Mouse (Mus musculus) frontal cortex, postnatal 25 days (tissue): ENCODE results near the gene Slc47a1.

ENCODE experiments used
- DNase-seq, 2 experiments: peaks; one replicate each; pipeline ENCODE4 v3.0.0; 2022; ENCODE audit warnings: low spot score in 2 of 2

The Slc47a1 gene

DNA sequence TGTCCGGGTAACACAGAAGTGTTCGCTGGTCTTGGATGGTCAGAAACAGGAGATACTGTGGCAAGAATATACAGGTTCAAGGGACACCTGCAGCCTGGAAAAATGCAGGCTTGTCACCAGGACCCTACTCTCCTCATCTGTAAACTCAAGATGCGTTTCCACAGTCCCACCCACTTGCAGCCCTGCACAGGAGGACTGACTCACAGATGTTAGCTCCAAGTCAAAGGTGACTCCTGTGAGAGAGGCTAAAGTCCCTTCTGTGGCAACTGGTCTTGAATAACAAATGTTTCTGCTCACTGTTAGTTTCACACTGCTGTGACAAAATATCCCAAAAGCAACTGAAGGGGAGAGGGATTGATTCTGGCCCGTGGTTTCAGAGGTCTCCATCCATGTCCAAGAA is 506 bp upstream of the Slc47a1 start:
- no peak for DNase-seq

DNA sequence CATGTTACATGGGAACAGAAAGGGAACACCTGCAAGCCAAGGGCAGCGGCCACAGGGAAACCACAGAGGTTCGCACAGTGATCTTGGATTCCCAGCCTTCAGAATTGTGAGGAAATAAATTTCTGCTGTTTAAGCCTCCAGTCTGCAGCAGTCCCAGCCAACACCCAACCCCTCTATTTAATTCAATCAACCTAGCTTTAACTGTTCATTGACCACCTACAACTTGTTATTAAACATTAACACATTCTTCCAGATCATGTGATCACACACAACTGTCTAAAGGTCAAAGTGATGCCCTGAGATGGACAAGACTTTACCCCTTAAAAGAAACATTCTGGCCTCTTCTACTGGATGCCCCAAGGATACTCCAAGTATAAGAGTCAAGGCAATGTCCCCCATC is 9.5 kb downstream of the Slc47a1 start:
- no peak for DNase-seq

DNA sequence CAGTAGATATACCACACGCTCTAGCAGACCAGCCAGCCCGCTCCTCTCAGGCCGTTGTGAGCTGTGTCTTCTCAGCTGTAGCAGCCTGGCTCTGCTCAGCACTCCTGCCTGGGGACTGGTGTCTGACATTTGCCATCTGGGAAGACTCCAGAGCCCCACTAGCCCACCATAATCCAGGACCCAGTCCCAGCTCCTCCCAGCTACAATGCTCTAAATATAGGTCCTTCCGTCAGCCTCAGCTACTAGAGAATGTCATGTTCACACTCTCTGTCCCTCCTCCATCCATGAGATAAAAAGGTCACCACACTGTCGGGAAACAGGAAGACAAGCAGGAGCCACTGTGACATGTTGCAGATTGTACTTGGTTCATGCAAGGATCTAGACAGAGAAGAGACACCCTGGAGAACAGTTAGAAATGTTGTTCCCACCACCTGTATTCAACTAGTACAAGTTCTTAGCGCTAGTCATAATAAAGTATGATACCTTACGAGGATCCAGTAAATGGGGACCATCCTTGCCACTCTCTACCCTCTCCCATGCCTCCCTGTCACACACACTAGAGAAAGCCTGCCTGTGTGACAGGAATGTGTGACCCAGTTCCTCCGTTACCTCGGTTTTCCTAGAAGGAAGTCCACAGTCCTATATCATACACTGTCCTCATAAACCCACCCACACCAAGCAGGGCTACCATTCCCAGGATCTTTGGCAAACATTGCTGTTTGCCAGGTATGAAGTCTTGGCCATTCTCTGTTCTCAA is 11.4 kb downstream of the Slc47a1 start:
- DNase-seq = no peak

- no peak for DNase-seq
These were observed 12.2 kb downstream of the Slc47a1 start for GRCm38 (mm10) chr11:61365938-61366337.

DNA sequence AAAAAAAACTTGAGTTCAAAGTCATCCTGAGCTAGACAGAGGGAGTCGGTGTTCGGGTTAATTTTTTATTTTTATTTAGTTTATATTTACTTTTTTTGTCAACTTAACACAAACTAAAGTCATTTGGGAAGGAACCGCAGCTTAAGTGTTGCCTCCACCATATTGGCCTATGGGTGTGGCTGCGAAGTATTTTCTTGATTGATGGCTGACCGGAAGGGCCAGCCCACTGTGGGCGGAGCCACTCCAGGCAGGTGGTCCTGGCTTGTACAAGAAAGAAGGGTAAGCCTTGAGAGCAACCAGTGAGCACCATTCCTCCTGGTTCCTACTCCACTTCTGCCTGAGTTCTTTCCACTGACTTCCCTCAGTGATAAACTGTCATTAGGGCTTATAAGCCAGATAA is 14.0 kb downstream of the Slc47a1 start:
- no peak for DNase-seq

DNA sequence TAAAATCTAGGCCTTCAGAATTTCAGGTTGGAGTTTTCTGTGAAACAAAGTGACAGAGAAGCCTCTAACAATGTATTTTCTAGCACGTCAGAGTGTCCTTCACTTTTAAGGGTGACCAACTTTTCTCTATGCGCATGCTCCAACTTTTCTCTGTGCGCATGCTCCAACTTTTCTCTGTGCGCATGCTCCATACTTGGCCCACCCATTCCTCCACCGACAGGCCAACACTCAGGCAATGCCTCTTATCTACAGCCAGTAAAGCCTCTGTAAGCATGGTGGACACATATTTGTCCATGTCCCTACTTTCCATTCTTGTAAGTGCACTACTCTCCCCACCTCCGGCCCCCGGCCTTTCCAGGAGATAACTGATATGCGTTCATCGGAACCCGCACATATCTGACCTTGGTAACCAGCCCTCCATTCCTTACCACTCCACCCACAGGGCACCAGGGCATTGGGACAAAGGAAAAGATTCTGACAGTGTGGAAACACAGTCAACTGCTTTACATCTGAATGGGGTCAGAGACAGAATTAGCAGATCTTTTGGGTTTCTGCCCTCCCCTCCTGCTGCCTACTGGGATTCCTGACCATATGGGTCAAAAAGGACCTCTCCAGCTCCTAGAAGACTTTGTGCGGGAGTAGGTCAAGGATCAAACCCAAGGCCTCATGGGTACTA is 16.5 kb downstream of the Slc47a1 start:
- DNase-seq = no peak

DNA sequence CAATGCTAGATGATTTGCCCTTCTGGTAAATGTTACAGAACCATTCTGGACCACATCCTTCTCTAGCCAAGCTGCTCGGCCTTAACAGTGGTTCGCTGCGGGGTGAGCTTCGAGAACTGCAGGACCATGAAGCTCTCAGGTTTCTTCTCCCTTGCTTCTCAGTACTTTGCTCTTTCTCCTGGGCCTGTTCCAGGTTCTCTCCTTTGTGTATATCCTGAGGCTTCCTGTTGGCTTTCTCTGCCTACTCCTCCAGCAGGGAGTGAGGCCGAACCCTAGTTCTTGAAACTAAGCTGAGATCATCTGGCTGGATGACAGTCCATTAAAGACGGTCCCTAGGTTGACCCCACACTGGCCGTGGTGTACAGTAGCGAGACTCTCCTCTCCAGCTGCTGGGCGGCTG is 21.5 kb downstream of the Slc47a1 start:
- DNase-seq = no peak

DNA sequence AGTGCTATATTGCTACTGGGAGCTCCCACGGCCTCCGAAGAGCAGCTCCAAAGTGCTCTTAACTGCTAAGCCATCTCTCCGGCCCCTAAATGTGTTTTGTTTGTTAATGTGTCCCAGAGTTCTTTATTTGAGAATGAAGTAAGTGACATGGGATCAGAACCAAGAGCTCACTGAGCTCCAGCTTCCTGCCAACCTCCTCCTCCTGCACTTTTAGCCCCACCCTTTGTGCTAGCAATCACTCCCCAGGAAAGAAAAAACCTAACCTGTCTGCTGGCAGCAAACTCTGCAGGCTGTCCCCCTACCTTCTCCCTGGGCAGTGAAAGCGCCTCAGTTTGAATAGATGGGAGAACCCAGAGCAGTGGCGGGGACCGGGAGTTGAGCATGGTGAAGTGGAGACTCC is 22.0 kb downstream of the Slc47a1 start:
- DNase-seq = no peak

DNA sequence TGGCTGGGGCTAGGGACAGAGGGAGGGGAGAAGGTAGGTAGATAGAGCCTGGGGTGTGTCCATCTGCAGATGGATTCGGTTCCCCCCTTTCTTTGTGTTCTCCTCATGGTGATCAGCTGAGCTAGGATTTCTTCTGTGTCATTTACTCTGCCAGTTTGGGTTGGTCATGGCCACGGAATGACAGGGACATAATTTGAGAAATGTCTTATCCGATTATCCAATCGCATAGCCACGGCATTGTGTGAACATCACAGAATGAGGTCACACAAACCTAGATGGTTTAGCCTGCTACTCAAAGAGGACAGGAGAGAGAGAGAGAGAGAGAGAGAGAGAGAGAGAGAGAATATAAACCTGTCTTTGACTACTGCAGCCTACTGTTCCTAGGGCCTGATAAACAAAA is 22.8 kb downstream of the Slc47a1 start:
- DNase-seq = no peak

DNA sequence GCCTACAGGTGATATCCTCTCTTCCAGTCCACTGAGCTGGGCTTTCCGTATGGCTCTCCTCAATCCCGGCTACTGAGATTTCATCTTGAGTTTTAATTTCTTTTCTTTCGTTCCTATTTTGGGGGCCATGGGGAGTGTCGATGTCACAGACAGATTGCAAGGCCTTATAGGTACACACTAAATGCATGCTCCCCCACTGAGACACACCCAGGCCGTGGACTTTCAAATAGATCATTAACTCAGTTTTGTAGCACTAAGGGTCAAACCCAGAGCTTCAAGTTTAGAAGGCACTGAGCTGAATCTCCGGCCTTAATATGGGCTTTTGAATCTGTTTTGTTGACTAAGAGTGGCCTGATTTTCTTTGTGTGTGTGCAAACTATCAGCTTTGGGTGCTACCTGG is 23.8 kb downstream of the Slc47a1 start:
- no peak for DNase-seq

- no peak for DNase-seq
These were observed 25.1 kb downstream of the Slc47a1 start for GRCm38 (mm10) chr11:61353038-61353437.

- DNase-seq = no peak
These were observed 25.9 kb downstream of the Slc47a1 start for GRCm38 (mm10) chr11:61352138-61352651.

- DNase-seq = peak; percentile 22 to 32
These were observed 28.8 kb downstream of the Slc47a1 start for GRCm38 (mm10) chr11:61349337-61349736.

DNA sequence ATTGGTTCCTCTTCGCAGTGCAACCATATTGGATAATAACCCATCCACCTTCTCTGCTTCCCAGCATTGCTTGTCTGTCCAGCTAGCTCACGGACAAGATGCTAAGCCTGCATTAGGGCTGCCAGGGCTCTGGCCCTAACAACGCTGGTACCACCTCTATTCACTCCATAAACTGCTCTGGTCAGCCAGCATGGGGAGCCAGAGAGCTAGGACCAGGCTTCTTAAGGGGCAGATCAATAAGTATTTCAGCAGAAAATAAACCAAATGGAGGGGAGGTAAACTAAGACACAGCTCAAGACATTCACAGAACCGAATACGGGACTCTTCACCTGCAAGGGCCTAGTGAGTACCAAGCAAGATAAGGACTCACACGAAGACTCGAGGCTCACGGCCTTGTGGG is 32.0 kb downstream of the Slc47a1 start:
- no peak for DNase-seq

- no peak for DNase-seq
These were observed 35.4 kb downstream of the Slc47a1 start, which contains the start of gene Slc47a2 for GRCm38 (mm10) chr11:61342505-61343420. Gene Slc47a2 (minus strand): TSS chr11:61342860.

DNA sequence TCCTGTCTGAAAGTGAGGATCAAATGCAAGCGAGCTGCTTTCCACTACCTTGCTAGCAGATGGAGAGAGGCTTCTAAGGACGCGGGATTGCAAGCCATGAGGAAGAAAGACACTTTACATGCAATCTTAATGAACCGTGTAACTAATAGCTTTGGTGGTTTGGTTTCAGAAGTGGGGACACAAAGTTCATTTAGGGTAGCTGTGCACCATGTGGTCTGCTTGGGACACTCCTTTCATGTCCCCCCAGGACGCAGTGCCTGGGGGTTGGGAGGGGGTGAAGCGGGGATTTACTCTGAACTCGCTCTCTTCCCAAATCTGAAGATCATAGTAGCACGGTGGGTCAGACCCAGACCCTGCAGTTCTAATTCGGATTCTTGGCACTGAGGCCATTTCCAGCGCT is 36.2 kb downstream of the Slc47a1 start:
- no peak for DNase-seq

DNA sequence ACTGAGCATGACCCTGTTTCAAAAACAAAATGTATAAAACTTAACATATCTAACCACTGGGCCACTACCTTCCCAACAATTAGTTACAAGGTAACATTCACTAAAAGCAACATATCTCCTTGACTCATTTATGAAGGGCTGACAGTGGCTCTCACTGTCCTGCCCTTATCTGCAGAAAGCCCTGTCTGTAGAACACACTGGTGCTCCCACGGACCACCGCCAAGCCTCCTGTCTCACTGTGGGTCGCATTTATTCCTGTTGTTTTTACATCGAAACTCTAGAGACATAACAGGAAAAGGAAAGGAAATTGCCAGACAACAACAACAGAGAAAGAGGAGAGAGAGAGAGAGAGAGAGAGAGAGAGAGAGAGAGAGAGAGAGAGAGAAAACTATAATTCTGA is 36.9 kb downstream of the Slc47a1 start:
- no peak for DNase-seq

GRCm38 (mm10) chr11:61340374-61340773 is 37.8 kb downstream of the Slc47a1 start:
- DNase-seq = no peak

- no peak for DNase-seq
These were observed 40.6 kb downstream of the Slc47a1 start for GRCm38 (mm10) chr11:61337586-61337985.

DNA sequence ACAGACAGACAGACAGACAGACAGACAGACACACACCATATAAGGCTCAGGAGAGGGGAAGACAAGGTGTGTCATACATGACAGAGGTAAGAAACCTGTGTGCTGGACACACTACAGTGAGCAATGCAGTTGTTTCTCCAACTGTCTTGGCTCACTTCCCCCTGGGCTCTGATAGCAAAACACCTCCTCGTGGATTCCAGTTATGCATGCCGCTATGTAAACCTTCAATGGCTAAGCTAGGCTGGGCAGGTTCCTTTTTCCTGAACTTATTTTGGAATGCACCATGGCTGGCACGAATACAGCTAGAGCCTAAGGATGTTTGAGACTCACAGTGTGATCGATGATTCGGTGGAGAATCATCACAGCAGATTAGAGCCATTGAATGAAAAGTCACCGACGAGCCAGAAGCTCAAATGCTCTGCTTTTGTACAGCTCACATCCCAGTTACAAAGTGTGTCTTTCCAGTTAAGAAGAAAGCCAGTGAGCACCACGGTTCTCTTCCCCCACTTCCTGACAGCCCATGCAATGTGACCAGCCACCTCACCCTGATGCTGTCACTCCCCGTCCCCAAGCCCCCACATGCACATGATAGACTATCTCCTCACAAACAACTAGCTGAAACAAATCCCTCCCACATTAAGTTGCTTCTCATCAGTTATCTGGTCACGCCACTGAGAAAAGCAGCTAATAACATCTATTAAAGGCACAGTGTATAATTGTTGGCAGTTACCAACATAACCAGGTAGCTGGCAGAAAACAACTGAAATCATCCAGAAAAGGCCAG is 57.0 kb downstream of the Slc47a1 start:
- no peak for DNase-seq

DNA sequence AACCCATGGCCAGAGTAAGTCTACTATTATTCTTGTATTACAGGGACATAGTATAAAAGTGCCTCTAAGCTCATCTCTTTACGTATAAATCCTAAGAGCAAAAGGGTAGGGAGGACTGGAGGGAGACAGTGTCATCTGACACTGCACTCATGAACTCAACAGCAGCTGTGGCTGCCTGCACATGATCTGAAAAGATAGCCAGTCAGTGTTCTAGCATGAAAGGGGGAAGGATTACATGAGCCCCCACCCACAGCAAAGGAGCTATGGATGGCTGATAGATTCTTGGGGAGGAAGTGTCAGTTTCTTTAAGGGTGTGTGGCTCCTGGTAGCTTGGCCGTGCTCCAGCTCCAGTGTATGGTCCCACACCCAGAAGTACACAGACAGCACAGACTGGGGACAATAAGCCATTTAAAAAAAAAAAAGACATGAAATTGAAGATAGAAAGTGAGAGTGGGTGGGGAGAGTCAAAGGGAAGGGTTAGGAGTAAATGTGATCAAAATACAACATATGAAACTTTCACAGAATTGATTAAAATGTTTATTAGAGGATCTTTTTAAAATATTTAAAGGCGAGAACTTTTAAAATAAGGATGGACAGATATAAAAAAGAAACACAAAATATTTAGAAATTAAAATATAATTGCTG is 58.1 kb downstream of the Slc47a1 start:
- DNase-seq = no peak
